Mouse (Mus musculus) testis, adult 2 months (tissue): ENCODE results near the gene Tssc4. TPM values are rescaled to one million over a fixed set of nuclear protein-coding genes. Genes with fewer than 3 reads are reported as not detected.

ENCODE experiments used
- H3K27ac ChIP-seq: fragments of 200-500 bp; 2 replicates; pipeline ENCODE4 v1.5.1; 2012; ENCODE audit warnings: low read depth, low read length; ENCODE audit not compliant: control insufficient read depth, insufficient read depth
- H3K27me3 ChIP-seq: fragments of 200-500 bp; 2 replicates; pipeline ENCODE4 v1.6.1; 2012; ENCODE audit warnings: mild to moderate bottlenecking, low read length, moderate library complexity; ENCODE audit not compliant: control insufficient read depth, insufficient read depth
- H3K36me3 ChIP-seq: fragments of 200-500 bp; 2 replicates; pipeline ENCODE4 v1.6.1; 2012; ENCODE audit warnings: mild to moderate bottlenecking, low read length; ENCODE audit not compliant: control insufficient read depth, insufficient read depth
- H3K4me1 ChIP-seq: fragments of 200-500 bp; 2 replicates; pipeline ENCODE4 v1.6.1; 2012; ENCODE audit warnings: low read length; ENCODE audit not compliant: control insufficient read depth, insufficient read depth
- H3K4me3 ChIP-seq: fragments of 200-500 bp; 2 replicates; pipeline ENCODE4 v1.5.1; 2012; ENCODE audit warnings: low read depth, mild to moderate bottlenecking, low read length, moderate library complexity, mixed read lengths; ENCODE audit not compliant: control insufficient read depth
- CTCF ChIP-seq: fragments of 200-500 bp; IDR thresholded peaks from 2 replicates; pipeline ENCODE4 v1.5.1; 2012; ENCODE audit warnings: low read depth, mild to moderate bottlenecking, inconsistent platforms, low read length, moderate library complexity; ENCODE audit not compliant: control insufficient read depth, insufficient read depth, insufficient replicate concordance
- POLR2A ChIP-seq: fragments of 200-500 bp; IDR thresholded peaks from 2 replicates; pipeline ENCODE4 v1.6.1; 2012; ENCODE audit warnings: low read depth, mild to moderate bottlenecking, inconsistent platforms, low read length, moderate library complexity; ENCODE audit not compliant: control insufficient read depth
- polyA plus RNA-seq: library from polyadenylated mRNA; depleted of rRNA; stranded (reverse); fragments of >200 nt; gene quantifications from 2 replicates; pipeline ENCODE4 v1.2.3, GENCODE M21; 2012

Gene Tssc4
- polyA plus RNA-seq, 1 experiment = 43.7 TPM

DNA sequence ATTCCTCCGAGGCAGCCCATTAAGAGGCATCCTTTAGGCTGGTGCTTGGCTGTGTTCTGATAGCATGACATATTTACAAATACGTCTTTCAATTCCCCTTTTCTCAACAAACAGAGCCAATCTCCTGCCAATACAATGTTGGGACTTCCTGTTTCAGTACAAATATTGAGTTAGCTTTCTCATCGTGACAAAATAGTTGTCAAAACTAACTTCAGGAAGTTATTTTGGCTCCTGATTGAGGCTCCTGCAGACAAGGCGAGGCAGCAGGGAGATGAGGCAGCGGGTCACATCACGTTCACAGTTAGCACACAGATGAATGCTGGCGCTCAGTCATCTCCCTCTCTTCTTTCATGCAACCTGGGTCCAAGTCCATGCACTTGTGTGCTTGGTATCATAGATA, 22.7 kb upstream of the Tssc4 start:
- no peak overlapping the region for H3K4me3 ChIP-seq
- H3K36me3 ChIP-seq = no peaks in the 10 kb centered on the region
- TF ChIP-seq POLR2A (no peak), CTCF (no peak)
- peaks cover 1% of the 10 kb centered on the region; the same call in 1 of the 2 replicates for H3K4me1 ChIP-seq
- no peaks in the 10 kb centered on the region for H3K27me3 ChIP-seq
- no peak overlapping the region for H3K27ac ChIP-seq

- H3K27ac ChIP-seq = no peak overlapping the region
- TF ChIP-seq POLR2A (no peak), CTCF (no peak)
- H3K4me3 ChIP-seq = no peak overlapping the region
- H3K27me3 ChIP-seq = no peaks in the 10 kb centered on the region
- H3K4me1 ChIP-seq = peaks cover 6% of the 10 kb centered on the region
- H3K36me3 ChIP-seq = no peaks in the 10 kb centered on the region
Measured at GRCm38 (mm10) chr7:143049331-143049730, 19.7 kb upstream of the Tssc4 start.

GRCm38 (mm10) chr7:143049841-143050816, 18.9 kb upstream of the Tssc4 start:
- Histone ChIP-seq H3K4me1 (peaks cover 6% of the 10 kb centered on the region), H3K4me3 (no peak overlapping the region), H3K27me3 (no peaks in the 10 kb centered on the region), H3K27ac (no peak overlapping the region), H3K36me3 (no peaks in the 10 kb centered on the region)
- TF ChIP-seq CTCF (no peak), POLR2A (no peak)

- Histone ChIP-seq H3K27me3 (no peaks in the 10 kb centered on the region), H3K36me3 (no peaks in the 10 kb centered on the region), H3K27ac (no peak overlapping the region), H3K4me1 (peaks cover 13% of the 10 kb centered on the region), H3K4me3 (no peak overlapping the region)
- TF ChIP-seq POLR2A = no peak
- no peak for TF ChIP-seq CTCF
Measured at GRCm38 (mm10) chr7:143051316-143051715, 17.7 kb upstream of the Tssc4 start.

DNA sequence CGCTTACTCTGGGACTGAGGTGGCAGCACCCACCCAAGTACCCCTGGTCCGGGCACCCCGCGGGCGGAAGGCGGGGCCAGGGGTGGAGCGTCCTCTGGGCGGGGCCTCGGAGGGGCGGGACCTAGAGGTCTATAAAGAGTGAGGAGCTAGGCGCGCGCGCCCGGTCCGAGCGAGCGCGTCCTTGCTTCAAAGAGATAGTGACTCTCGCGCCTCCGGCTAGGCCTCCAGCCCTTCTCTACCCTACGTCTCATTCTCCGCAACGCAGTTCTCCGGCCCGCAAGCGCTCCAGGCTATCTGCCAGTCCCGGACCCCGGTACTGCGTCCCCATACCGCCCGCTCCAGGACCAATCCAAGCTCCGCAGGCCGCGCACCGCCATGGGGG, 16.4 kb upstream of the Tssc4 start, which contains the start of gene Cd81:
Gene Cd81 (plus strand): TSS at position 114 of the 382 bp plus-strand sequence.
- peaks cover 21% of the 10 kb centered on the region for H3K4me1 ChIP-seq
- TF ChIP-seq CTCF (no peak), POLR2A (peak; percentile 89)
- no peaks in the 10 kb centered on the region for H3K27me3 ChIP-seq
- H3K4me3 ChIP-seq = peak within 1 kb of the TSS; percentile 85
- H3K27ac ChIP-seq = peak within 1 kb of the TSS; percentile 71
- H3K36me3 ChIP-seq = no peaks in the 10 kb centered on the region

DNA sequence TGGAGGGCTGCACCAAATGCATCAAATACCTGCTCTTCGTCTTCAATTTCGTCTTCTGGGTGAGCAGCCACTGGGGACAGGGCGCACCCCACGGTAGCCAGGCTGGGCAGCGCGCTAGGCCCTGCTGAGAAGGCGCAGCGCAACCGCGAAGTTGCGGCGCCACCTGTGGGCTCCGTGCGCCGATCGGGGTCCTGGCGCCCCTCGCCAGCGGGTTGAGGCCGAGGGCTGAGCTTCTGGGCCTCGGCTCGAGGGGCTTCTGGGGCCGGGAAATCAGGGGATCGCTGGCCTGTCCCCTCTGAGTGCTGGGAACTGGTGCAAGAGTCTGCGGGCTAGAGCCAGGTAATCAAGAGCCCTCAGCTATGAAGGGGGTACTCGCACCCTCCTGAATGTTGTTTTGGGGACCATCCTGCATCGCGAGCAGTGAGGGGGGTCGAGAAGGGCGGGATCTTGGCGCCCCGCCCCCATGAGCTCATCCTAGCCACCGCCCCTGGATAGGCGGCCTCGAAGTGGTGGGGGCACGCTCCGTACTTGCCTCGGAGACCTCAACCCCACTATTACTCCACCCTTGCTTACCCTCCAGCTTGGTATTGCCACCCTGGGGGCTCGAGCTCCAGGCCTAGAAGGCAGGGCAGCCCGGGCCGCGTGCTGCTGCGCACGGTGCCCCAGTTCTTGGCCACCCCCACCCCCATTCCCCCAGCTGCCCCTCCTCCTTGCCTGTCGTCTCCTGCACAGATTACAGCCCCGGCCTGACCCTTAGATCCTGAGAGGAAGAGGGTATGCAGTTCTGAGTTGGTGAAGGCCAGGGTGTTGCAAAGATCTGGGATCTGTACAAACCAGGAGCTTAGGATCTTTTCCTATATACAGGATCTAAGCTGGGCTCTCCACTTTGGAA, 15.8 kb upstream of the Tssc4 start:
- Histone ChIP-seq H3K36me3 (no peaks in the 10 kb centered on the region), H3K27ac (peak overlapping the region; percentile 71), H3K4me1 (peaks cover 26% of the 10 kb centered on the region), H3K27me3 (no peaks in the 10 kb centered on the region), H3K4me3 (peak overlapping the region; percentile 85)
- TF ChIP-seq POLR2A (no peak), CTCF (no peak)
